Mouse (Mus musculus) heart, postnatal 14 days (tissue): ENCODE results near the gene Cfap73. TPM values are rescaled to one million over a fixed set of nuclear protein-coding genes. Genes with fewer than 3 reads are reported as not detected.
A peak's percentile ranks its signal among the peaks of the same experiment; 100 is the strongest.

Experiments
- DNase-seq, 2 experiments: peaks; one replicate each; pipeline ENCODE4 v3.0.0; 2021 to 2022
- intact Hi-C: fragments of 180-260 bp; cut with DNase I; formaldehyde crosslinking; loops from one replicate; pipeline ENCODE4 v1.15.1; 2025
- total RNA-seq, 2 experiments: library from RNA; stranded (reverse); gene quantifications; 2 replicates each; pipeline ENCODE4 v1.2.3; 2021

The Cfap73 gene
- total RNA-seq, 2 experiments from 2014 or later, result not detected

GRCm38 (mm10) chr5:120648569-120649373 lies 14.7 kb upstream of the Cfap73 start, which contains the start of gene Rasal1:
TSS of gene Rasal1 (plus strand) at chr5:120648812.
- peak; percentile 41 to 55 for DNase-seq
- intact Hi-C loops, result loop anchor here (2.0 kb wide), 1 partner anchor 28 kb away; no protein-coding TSS in a partner anchor

DNA sequence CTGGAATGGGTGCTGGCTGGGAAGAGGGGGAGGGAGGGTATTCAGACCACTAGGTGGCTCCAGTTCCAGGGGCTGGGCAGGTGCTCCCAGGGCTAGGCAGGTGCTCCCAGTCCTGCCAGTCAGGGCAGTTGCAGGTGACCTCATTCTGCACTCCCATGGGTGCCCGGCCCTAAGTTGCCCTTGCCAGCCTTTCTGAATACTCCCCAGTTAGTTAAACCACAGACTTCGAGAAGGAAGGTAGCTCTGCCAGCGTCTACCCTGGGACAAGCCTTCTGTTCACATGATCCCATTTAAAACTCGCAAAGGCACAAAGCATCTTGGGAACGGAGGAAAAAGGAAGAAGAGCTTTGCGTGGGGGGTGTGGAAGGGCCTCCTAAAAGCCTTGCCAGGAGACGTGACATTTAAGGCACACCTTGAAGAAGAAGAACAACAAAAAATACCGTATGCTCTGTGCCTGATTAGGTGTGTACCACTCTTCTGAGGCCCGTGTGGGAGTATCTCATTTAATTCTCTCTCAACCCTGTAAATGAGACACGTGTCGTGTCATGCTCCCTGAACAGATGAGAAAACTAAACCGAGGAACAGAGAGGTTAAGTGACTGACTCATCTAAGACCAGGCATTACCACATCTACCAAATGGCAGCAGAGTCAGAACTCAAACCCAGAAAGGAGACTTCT lies 13.9 kb upstream of the Cfap73 start:
- DNase-seq, result no peak
- intact Hi-C loops, result loop anchor here (2.0 kb wide), 1 partner anchor 27 kb away; no protein-coding TSS in a partner anchor

DNA sequence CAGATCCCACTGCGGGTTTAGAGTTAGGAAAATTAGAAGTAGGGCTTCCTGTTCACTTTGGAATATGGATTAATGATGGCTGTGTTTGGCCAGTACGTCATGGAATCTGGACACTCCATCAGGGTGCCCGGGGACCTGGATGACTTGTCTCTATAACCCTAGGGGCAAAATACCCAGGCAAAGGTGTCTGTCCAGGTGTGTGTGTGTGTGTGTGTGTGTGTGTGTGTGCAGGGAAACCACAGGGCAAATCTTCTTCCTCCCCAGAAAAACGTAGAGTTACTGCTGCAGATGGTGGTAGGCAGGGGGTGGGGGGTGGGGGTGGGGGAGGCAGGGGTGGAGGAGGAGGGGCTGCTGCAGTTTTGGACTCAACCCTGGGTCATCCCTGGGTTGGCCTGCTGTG lies 13.3 kb upstream of the Cfap73 start:
- DNase-seq, result no peak
- intact Hi-C loops, result no loop called here

GRCm38 (mm10) chr5:120645851-120646250 lies 11.8 kb upstream of the Cfap73 start:
- no peak for DNase-seq

GRCm38 (mm10) chr5:120644227-120644626 lies 10.2 kb upstream of the Cfap73 start:
- intact Hi-C loops, result no loop called here
- no peak for DNase-seq

More at GRCm38 (mm10) chr5:120645851-120646250, 11.8 kb upstream of the Cfap73 start:
- intact Hi-C loops, result no loop called here

- intact Hi-C loops, result no loop called here
- DNase-seq, result no peak
These were observed 9.5 kb upstream of the Cfap73 start for GRCm38 (mm10) chr5:120643365-120644085.

- intact Hi-C loops, result no loop called here
- no peak for DNase-seq
These were observed 6.1 kb upstream of the Cfap73 start for GRCm38 (mm10) chr5:120640094-120640493.

GRCm38 (mm10) chr5:120635633-120636032 lies 1.6 kb upstream of the Cfap73 start:
- intact Hi-C loops, result no loop called here
- no peak for DNase-seq

DNA sequence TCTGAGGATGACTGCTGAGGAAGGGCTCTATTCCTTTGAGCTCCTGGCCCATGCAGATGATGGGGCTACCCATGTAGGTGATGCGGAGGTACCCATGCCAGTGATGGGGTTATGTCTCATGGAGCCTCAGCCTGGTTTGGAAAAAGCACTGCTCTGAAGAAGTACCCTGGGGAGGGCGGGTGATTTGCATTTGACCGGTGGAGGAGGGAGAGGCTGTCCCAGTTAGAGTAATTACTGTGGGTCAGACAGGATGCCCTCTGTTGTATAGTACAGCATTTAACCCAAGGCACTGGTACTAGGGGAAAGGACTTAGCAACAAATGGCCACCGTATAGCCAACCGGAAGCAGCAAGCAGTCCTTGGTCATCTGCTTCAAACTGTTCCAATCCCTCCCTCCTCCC lies 825 bp upstream of the Cfap73 start:
- intact Hi-C loops, result no loop called here
- DNase-seq, result no peak

DNA sequence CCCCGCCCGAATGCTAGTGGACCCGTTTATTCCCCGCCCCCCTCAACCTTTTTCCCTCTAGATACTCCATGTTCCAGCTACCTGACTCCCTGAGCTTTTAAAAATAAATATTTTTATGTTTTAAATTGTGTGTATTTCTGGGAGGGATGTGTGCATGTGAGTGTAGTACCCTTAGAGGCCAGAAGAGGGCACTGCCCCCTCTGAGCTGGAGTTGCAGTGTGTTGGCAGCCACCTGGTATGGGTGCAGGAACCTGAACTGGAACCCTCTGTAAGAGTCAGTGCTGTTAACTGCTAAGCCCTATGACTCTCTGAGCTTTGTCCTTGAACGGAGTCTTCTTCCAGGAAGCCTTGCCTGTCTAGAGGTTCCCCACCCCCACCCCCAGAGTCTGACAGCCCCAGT lies 2.1 kb downstream of the Cfap73 start:
- DNase-seq, result no peak
- intact Hi-C loops, result no loop called here

DNA sequence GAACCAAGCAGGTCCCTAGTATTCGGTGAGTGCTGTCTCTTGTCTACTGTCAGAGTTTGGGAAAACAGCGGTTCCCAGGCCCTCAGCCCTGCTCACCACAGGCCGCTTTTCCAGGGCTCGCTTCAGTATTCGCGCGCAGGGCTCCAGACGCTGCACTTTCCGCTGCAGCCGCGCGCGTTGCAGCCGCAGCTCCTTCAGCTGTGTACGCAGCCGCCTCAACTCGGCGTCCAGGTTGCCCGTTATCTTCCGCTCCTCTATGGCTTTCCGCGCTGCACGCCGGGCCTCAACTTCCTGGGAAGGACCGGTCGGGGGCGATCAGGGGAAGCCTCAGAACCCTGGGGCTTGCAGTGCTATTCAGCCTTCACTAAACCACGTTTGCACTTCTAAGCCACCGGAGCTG lies 2.9 kb downstream of the Cfap73 start:
- intact Hi-C loops, result no loop called here
- no peak for DNase-seq

- DNase-seq, result no peak
- intact Hi-C loops, result no loop called here
These were observed 5.4 kb downstream of the Cfap73 start for GRCm38 (mm10) chr5:120628624-120629023.

DNA sequence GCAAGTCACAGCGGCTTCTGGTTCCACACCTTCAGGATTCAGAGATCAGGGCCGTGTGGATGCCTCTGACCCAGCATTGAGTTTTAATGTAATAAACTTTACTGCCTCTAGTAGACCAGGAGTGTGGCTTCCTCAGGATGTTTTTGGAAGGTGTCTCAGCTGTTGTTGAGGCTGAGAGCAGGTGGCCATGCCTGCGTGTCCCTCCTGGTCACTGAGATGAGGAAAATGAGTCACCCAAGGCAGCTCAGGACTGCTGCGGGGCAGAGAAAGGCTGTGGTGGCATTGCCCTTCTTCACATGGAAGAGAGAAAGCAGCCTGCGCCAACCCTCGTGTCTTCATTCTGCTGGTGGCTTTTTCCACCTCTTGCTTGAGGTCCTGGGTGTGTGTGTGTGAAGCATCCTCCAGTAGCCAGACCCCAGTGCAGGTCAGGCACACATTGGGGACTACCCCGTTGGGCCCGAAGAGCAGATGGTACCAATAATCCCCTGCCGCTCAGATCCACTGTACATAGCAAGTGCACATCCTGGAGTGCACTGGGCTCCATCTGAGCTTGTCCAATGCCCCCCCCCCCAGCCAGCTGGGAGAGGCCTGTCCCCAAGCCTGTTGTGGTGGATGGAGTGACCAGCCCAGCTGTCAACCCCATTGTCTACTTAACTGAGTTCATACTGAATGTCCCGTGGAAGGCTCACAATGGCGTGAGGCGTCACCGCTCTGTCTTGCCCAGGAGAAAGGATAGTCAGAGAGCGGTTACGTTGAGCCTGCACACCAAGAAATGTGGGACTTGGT lies 6.3 kb downstream of the Cfap73 start:
- intact Hi-C loops, result no loop called here
- no peak for DNase-seq

GRCm38 (mm10) chr5:120626399-120626798 lies 7.6 kb downstream of the Cfap73 start:
- intact Hi-C loops, result no loop called here
- DNase-seq, result no peak

DNA sequence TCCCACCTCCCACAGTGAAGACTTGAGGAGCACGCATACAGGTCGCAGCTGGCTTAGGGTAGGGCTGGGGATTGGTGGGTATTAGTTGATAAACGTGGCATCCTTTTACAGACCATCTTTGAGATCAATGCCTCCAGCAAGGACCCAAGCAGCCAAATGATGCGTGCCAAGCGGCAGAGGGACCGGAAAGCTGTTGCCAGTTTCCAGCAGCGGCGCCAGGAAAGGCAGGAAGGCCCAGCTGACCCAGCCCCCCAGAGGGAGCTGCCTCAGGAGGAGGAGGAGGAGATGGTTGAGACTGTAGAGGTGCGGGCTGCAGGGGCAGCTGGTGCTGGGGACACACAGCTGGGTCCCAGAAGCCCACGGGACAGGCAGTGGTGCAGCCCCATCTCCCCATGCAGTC lies 9.6 kb downstream of the Cfap73 start:
- DNase-seq, result no peak
- intact Hi-C loops, result no loop called here

DNA sequence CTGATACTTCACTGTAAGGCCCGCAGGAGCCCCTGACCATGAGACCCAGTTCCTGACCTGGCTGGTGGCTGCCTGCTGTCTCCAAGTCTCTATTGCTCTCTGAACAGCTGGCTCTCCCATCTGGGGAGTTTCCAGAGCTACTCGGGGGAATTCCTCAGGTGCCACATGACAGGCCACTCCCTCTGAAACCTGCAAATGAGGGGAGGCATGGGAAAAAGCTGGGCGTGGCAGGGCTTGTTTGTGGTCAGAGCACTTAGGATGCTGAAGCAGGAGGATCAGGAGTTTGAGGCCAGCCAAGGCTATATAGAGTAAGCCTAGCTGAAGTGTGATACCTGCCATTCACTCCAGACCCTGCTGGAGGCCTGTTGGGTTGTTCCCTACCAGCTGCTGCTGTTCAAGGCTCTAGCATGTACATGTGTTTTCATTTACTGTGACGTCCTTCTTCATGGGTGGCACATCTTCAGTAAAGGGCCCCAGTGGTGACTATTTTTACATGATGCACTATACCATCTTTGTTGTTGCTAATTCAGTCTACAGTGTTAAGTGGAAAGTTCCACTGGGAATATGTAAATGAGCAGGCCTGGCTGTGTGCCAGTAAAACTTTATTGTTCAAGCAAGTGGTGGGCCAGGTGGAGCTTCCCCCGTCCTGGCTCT lies 11.7 kb downstream of the Cfap73 start:
- no peak for DNase-seq
- intact Hi-C loops, result no loop called here

- intact Hi-C loops, result loop anchor here (2.0 kb wide), 2 partner anchors 27 to 125 kb away; partner anchors contain the start of gene Rasal1
- no peak for DNase-seq
These were observed 12.2 kb downstream of the Cfap73 start for GRCm38 (mm10) chr5:120621846-120622197.

- DNase-seq, result no peak
- intact Hi-C loops, result loop anchor here (2.0 kb wide), 2 partner anchors 28 to 126 kb away; partner anchors contain the start of gene Rasal1
These were observed 12.8 kb downstream of the Cfap73 start for GRCm38 (mm10) chr5:120621078-120621765.
